Mouse (Mus musculus) heart, embryonic 16.5 days (tissue): ENCODE results near the gene Cfap65. TPM values are rescaled to one million over a fixed set of nuclear protein-coding genes. Genes with fewer than 3 reads are reported as not detected.

Source experiments
- ATAC-seq: fragments of 200-750 bp; cut with Nextera tagmentation; replicated peaks from 2 replicates; pipeline ENCODE4 v1.8.0; 2017; ENCODE audit warnings: moderate number of reproducible peaks; ENCODE audit not compliant: insufficient read depth, low FRiP score; ENCODE audit errors: extremely low read depth
- H3K27ac ChIP-seq: fragments of 300-500 bp; sonication (generic); 2 replicates; pipeline ENCODE4 v1.5.1; 2014; ENCODE audit warnings: mild to moderate bottlenecking, low read length, control low read depth, moderate library complexity
- H3K27me3 ChIP-seq: fragments of 300-500 bp; sonication (generic); 2 replicates; pipeline ENCODE4 v1.6.1; 2014; ENCODE audit warnings: low read length, mixed read lengths; ENCODE audit not compliant: control insufficient read depth, insufficient read depth
- H3K36me3 ChIP-seq: fragments of 300-500 bp; sonication (generic); 2 replicates; pipeline ENCODE4 v1.6.1; 2014; ENCODE audit not compliant: control insufficient read depth, insufficient read depth
- H3K4me1 ChIP-seq: fragments of 300-500 bp; sonication (generic); 2 replicates; pipeline ENCODE4 v1.6.1; 2014; ENCODE audit warnings: low read length, mixed read lengths; ENCODE audit not compliant: control insufficient read depth, insufficient read depth
- H3K4me2 ChIP-seq: fragments of 300-500 bp; sonication (generic); 2 replicates; pipeline ENCODE4 v1.6.1; 2014; ENCODE audit warnings: low read depth, mild to moderate bottlenecking, control low read depth, low read length
- H3K4me3 ChIP-seq: fragments of 300-500 bp; sonication (generic); 2 replicates; pipeline ENCODE4 v1.5.1; 2014; ENCODE audit warnings: mild to moderate bottlenecking, control low read depth, low read length
- H3K9ac ChIP-seq: fragments of 300-500 bp; sonication (generic); 2 replicates; pipeline ENCODE4 v1.6.1; 2014; ENCODE audit warnings: low read length, control low read depth
- H3K9me3 ChIP-seq: fragments of 300-500 bp; sonication (generic); replicated peaks from 2 replicates; pipeline ENCODE4 v1.6.1; 2016; ENCODE audit warnings: low read length; ENCODE audit not compliant: control insufficient read depth
- WGBS: fragments of 180-500 bp; shearing (Covaris S2); extraction: QIAGEN DNeasy Blood & Tissue Kit; methylation state at CpG from one replicate; pipeline ENCODE4 v1.1.7; 2014; 5-methylcytosine and 5-hydroxymethylcytosine counted together
- polyA plus RNA-seq: library from polyadenylated mRNA; unstranded; fragments of >200 nt; fragmentation: Nextera tagmentation; extraction: Ambion mirVana; gene quantifications from 2 replicates; pipeline ENCODE4 v1.2.1, GENCODE M21; 2015

Gene Cfap65
- polyA plus RNA-seq, result 0.18 and 0.36 TPM in 2 replicates

- Histone ChIP-seq H3K27me3 (peaks cover 42% of the 10 kb centered on the region), H3K36me3 (no peaks in the 10 kb centered on the region), H3K4me2 (peak within 1 kb of the TSS; percentile 12; the same call in 1 of the 2 replicates), H3K4me3 (no peak within 1 kb of the TSS), H3K27ac (no peak within 1 kb of the TSS), H3K9ac (no peak within 1 kb of the TSS), H3K9me3 (no peaks in the 10 kb centered on the region), H3K4me1 (no peaks in the 10 kb centered on the region)
- WGBS, result 3% methylated on average over 18 of the region's 18 CpGs
- ATAC-seq, result no peak
Observed at GRCm38 (mm10) chr1:74935402-74935801, at the start of gene Cfap65. Gene Cfap65, minus strand, starts transcription at chr1:74935599.

- WGBS, result 80% methylated on average over 8 of the region's 8 CpGs
- ATAC-seq, result no peak
- no peak overlapping the region for H3K4me3 ChIP-seq
Observed at GRCm38 (mm10) chr1:74977001-74977400, 41.6 kb upstream of the Cfap65 start.

GRCm38 (mm10) chr1:74975936-74976335 lies 40.5 kb upstream of the Cfap65 start:
- 83% methylated on average over 1 of the region's 1 CpGs for WGBS
- no peak for ATAC-seq
- no peak overlapping the region for H3K4me3 ChIP-seq
- no peak overlapping the region for H3K4me2 ChIP-seq
- no peaks in the 10 kb centered on the region for H3K36me3 ChIP-seq
- no peaks in the 10 kb centered on the region for H3K9me3 ChIP-seq
- H3K4me1 ChIP-seq, result no peaks in the 10 kb centered on the region
- no peak overlapping the region for H3K27ac ChIP-seq
- no peak overlapping the region for H3K9ac ChIP-seq
- no peaks in the 10 kb centered on the region for H3K27me3 ChIP-seq

More at GRCm38 (mm10) chr1:74977001-74977400, 41.6 kb upstream of the Cfap65 start:
- Histone ChIP-seq H3K27me3 (no peaks in the 10 kb centered on the region), H3K9ac (no peak overlapping the region), H3K36me3 (no peaks in the 10 kb centered on the region), H3K4me2 (no peak overlapping the region), H3K9me3 (no peaks in the 10 kb centered on the region), H3K4me1 (no peaks in the 10 kb centered on the region), H3K27ac (no peak overlapping the region)

GRCm38 (mm10) chr1:74973590-74973989 lies 38.2 kb upstream of the Cfap65 start:
- Histone ChIP-seq H3K4me2 (no peak overlapping the region), H3K9me3 (no peaks in the 10 kb centered on the region), H3K9ac (no peak overlapping the region), H3K4me1 (no peaks in the 10 kb centered on the region), H3K27me3 (no peaks in the 10 kb centered on the region), H3K27ac (no peak overlapping the region), H3K36me3 (no peaks in the 10 kb centered on the region), H3K4me3 (no peak overlapping the region)
- WGBS, result 81% methylated on average over 6 of the region's 6 CpGs
- no peak for ATAC-seq

- ATAC-seq, result no peak
- H3K4me1 ChIP-seq, result no peaks in the 10 kb centered on the region
- H3K27ac ChIP-seq, result no peak overlapping the region
- no peaks in the 10 kb centered on the region for H3K9me3 ChIP-seq
- H3K36me3 ChIP-seq, result no peaks in the 10 kb centered on the region
- H3K4me2 ChIP-seq, result no peak overlapping the region
- 69% methylated on average over 4 of the region's 4 CpGs for WGBS
- H3K4me3 ChIP-seq, result no peak overlapping the region
- no peaks in the 10 kb centered on the region for H3K27me3 ChIP-seq
- no peak overlapping the region for H3K9ac ChIP-seq
Observed at GRCm38 (mm10) chr1:74971353-74972050, 36.1 kb upstream of the Cfap65 start.

- Histone ChIP-seq H3K4me2 (no peak overlapping the region), H3K9ac (no peak overlapping the region), H3K4me3 (no peak overlapping the region), H3K27ac (no peak overlapping the region), H3K36me3 (no peaks in the 10 kb centered on the region), H3K4me1 (0 out of 2 replicates have a peak, but pooled peaks cover 3% of the 10 kb centered on the region), H3K27me3 (peaks cover 4% of the 10 kb centered on the region), H3K9me3 (no peaks in the 10 kb centered on the region)
- 39% methylated on average over 8 of the region's 8 CpGs for WGBS
- ATAC-seq, result no peak
Observed at GRCm38 (mm10) chr1:74967962-74968580, 32.7 kb upstream of the Cfap65 start.

GRCm38 (mm10) chr1:74964494-74965215 lies 29.3 kb upstream of the Cfap65 start:
- peak overlapping the region; percentile 59 for H3K4me2 ChIP-seq
- H3K4me1 ChIP-seq, result 0 out of 2 replicates have a peak, but pooled peaks cover 3% of the 10 kb centered on the region
- peak overlapping the region; percentile 50 for H3K9ac ChIP-seq
- H3K36me3 ChIP-seq, result no peaks in the 10 kb centered on the region
- H3K27me3 ChIP-seq, result peaks cover 10% of the 10 kb centered on the region
- no peaks in the 10 kb centered on the region for H3K9me3 ChIP-seq
- ATAC-seq, result peak; percentile 55
- no peak overlapping the region for H3K27ac ChIP-seq
- peak overlapping the region; percentile 27 for H3K4me3 ChIP-seq
- 14% methylated on average over 16 of the region's 16 CpGs for WGBS

DNA sequence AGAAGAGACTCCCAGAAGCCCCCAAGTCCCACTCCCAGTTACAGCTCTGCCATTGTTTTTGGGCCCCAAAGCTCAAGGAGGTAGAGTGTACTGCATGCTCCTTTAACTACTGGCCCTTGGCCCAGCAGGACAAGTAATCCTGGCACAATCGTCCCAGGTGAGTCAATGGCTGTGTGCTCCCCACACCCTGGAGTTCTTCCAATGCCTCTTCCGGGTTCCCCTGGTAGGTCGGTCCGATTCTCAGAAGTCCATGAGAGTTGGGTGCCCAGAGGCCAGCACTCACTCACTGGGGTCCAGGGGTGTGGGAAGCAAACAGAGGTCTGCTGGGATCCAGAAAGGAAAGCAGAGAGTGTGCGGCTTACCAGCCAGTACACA lies 27.4 kb upstream of the Cfap65 start:
- Histone ChIP-seq H3K9me3 (no peaks in the 10 kb centered on the region), H3K27ac (no peak overlapping the region), H3K27me3 (peaks cover 17% of the 10 kb centered on the region), H3K36me3 (no peaks in the 10 kb centered on the region), H3K4me3 (no peak overlapping the region), H3K4me2 (no peak overlapping the region), H3K4me1 (0 out of 2 replicates have a peak, but pooled peaks cover 3% of the 10 kb centered on the region), H3K9ac (no peak overlapping the region)
- ATAC-seq, result no peak
- WGBS, result 81% methylated on average over 5 of the region's 5 CpGs
